Mouse (Mus musculus): ENCODE measurements around the gene Kpna6. TPM values are rescaled to one million over a fixed set of nuclear protein-coding genes. Genes with fewer than 3 reads are reported as not detected.
A peak's percentile ranks its signal among the peaks of the same experiment; 100 is the strongest.

The Kpna6 gene
- polyA plus RNA-seq, 1 experiment from 2014 or later = 16.8 TPM

DNA sequence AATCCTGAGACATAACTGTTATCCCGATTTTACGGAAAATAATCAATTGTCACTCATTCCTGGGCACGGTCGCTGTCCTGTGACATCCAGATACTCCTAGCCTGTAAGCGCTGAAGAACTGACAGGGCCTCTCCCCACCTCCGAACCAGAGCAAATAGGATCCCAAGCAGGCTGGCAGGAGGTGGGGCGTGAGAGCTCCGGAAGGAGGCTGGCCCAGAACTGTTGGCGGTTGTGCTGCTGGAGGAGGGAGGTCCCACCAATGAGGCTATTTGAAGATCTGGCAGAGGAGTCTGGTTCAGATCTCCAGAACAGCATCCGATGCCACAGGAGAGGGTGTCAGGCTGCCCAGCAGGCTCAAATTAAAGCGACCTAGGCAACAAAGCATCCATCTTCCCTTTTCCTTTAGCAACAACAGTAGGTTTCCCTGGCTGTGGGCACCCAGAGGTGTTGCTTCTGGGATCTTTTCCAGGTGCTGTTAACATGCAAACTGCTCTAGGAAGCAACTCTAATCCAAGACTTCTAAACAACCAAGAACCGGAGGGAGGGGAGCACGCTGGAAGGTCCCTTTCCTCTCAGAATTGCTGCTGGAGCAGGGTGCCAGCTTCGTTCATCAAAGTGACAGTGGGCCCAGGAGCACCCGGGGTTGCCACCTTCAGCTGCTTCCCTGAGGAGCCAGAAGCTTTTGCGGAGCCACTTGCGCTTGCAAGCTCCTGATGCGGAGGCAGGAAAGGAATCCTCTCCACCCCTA, 48.1 kb downstream of the Kpna6 start:
- peaks cover 31% of the 10 kb centered on the region for H3K4me1 ChIP-seq (replicated peaks)
- peak overlapping the region; percentile 87 for H3K4me2 ChIP-seq
- H3K9ac ChIP-seq = peak overlapping the region; percentile 86
- H3K27me3 ChIP-seq (replicated peaks) = no peaks in the 10 kb centered on the region
- H3K4me3 ChIP-seq = peak overlapping the region; percentile 79
- H3K27ac ChIP-seq (ENCODE audit: poor library complexity, severe bottlenecking) = peak overlapping the region; percentile 89
- H3K36me3 ChIP-seq = peaks cover 42% of the 10 kb centered on the region
- no peaks in the 10 kb centered on the region for H3K9me3 ChIP-seq (replicated peaks)
- ATAC-seq (ENCODE audit: insufficient number of reproducible peaks, low FRiP score) = peak; percentile 88
- WGBS = 1% methylated on average over 18 of the region's 18 CpGs

DNA sequence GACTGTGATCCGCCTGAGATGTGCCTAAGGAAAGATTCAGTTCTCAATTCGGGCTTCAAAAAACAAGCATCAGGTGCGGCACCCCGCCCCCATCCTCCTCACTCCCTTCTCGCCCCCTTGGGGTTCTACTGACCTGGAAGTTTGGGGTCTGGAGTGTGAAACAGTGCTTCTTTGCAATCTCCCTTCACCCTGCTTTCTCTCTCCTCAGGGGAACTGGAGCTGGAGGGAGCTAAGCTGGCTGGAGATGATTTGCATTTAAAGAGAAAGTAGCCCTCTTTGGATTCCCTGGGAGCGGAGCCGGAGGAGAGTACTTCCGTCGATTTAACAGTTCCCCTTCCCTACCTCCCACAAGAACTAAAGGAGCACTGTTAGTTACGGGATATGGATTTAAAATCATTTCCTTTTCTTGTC, 48.9 kb downstream of the Kpna6 start, which contains the start of gene Ccdc28b:
Gene Ccdc28b (minus strand): TSS at position 267 of the 411 bp plus-strand sequence.
- H3K9me3 ChIP-seq (replicated peaks) = no peaks in the 10 kb centered on the region
- peak within 1 kb of the TSS; percentile 87 for H3K4me2 ChIP-seq
- peak within 1 kb of the TSS; percentile 89 for H3K27ac ChIP-seq (ENCODE audit: poor library complexity, severe bottlenecking)
- WGBS = under 1% methylated on average over 10 of the region's 10 CpGs
- no peaks in the 10 kb centered on the region for H3K27me3 ChIP-seq (replicated peaks)
- peaks cover 31% of the 10 kb centered on the region for H3K4me1 ChIP-seq (replicated peaks)
- 0 out of 2 replicates have a peak, but pooled peaks have one; percentile 30 for ATAC-seq (ENCODE audit: insufficient number of reproducible peaks, low FRiP score)
- peak within 1 kb of the TSS; percentile 79 for H3K4me3 ChIP-seq
- H3K9ac ChIP-seq = peak within 1 kb of the TSS; percentile 86
- peaks cover 34% of the 10 kb centered on the region for H3K36me3 ChIP-seq

DNA sequence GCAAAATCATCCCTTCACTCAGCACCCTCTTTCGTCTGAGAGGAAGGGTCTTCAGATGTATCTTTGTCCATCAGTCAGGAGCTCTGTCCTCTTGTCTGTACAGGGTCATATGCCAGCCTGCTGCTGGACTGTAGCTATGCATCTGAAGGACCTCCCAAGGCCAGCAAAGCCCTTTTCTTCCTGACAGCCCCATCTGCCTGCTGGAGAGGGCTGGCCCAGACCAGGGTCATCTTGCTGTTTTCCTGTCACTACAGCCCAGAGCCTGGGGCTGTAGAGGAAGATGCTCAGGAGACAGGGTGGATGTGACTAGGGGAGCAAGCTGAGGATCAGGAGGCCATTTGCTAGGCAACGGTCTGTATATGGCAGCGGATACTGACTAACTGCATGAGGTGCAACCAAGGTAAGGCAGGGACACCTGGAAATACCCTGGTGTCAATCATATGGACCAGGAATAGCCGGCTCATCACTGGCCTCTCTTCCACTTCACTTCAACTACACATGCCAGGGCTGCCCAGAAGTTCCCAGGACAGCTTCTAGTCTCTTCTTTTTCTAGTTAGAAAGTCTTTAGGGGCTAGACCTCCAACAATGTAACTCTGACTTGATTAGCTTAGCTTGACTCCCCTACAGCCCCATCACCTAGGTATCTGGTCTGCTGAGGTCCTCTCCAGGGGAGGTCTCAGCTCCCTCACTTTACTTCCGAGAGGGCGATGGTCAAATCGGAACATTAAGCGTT, 49.6 kb downstream of the Kpna6 start:
- Histone ChIP-seq H3K9me3 (replicated peaks) (no peaks in the 10 kb centered on the region), H3K27ac (ENCODE audit: poor library complexity, severe bottlenecking) (peak overlapping the region; percentile 89; the same call in 1 of the 2 replicates), H3K27me3 (replicated peaks) (no peaks in the 10 kb centered on the region), H3K4me2 (peak overlapping the region; percentile 87), H3K9ac (peak overlapping the region; percentile 86), H3K36me3 (peaks cover 27% of the 10 kb centered on the region), H3K4me3 (peak overlapping the region; percentile 79), H3K4me1 (replicated peaks) (peaks cover 36% of the 10 kb centered on the region)
- 16% methylated on average over 8 of the region's 8 CpGs for WGBS
- ATAC-seq (ENCODE audit: insufficient number of reproducible peaks, low FRiP score) = no peak

DNA sequence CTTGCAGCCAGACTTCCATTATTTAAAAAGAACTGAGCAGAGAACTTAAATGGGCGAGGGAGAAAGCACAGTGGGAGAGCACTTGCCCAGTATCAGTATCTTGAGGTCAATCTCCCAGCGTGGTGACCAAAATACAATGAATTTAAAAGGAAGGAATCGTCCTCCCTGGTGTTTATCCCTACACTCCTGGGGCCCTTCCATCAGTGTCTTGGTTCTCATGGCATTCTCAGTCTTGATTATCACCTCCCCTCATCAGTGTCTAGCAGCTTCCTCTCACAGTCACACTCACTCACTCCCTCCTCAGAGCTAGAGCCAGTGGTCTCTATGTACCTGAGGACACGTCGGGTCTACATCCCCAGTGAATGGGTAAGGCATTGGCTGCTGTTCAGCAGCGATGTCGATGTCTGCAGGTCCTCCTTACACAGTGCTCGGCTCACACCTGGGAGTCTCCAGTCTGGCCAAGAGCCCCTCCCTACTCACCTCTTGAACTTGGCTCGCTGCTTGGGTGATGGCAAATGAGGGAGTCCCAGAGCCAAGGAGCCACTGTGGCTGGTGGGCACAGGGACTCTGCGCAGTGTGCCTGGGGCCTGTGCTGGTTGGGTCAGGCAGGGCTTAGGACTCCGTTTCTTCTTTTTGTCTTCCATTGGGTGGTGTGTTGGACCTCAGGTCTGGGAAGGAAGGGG, 50.3 kb downstream of the Kpna6 start:
- Histone ChIP-seq H3K27ac (ENCODE audit: poor library complexity, severe bottlenecking) (peak overlapping the region; percentile 67; the same call in 1 of the 2 replicates), H3K27me3 (replicated peaks) (no peaks in the 10 kb centered on the region), H3K9ac (peak overlapping the region; percentile 86), H3K9me3 (replicated peaks) (no peaks in the 10 kb centered on the region), H3K4me3 (peak overlapping the region; percentile 79; the same call in 1 of the 2 replicates), H3K4me1 (replicated peaks) (peaks cover 41% of the 10 kb centered on the region), H3K4me2 (peak overlapping the region; percentile 87), H3K36me3 (peaks cover 21% of the 10 kb centered on the region)
- 69% methylated on average over 11 of the region's 11 CpGs for WGBS
- no peak for ATAC-seq (ENCODE audit: insufficient number of reproducible peaks, low FRiP score)

DNA sequence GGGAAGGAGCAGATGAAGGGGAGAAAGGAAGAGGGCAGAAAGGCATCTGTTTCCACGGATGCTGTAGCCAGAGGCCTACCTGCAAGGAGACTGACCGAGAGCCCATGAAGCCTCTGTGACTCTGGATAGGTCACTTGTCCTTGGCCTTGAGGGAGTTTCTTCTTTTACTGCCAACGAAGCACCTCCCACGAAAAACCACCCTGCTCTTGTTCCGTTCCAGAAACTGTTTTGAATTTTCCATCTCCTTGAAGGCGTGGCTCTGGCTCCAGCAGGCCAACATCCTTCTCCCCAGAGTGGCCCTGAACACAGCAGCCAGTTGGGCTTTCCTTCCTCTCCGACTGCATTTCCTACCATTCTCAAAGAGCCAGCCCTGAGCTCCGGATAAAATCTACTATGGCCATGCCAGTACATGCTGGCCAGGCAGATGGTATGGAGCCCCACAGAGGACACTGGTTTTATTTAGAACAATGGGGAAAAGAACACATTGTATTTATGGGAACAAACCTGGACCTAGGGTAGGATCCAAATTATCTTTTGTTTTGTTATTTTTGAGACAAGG, 51.2 kb downstream of the Kpna6 start:
- peaks cover 41% of the 10 kb centered on the region for H3K4me1 ChIP-seq (replicated peaks)
- no peak for ATAC-seq (ENCODE audit: insufficient number of reproducible peaks, low FRiP score)

DNA sequence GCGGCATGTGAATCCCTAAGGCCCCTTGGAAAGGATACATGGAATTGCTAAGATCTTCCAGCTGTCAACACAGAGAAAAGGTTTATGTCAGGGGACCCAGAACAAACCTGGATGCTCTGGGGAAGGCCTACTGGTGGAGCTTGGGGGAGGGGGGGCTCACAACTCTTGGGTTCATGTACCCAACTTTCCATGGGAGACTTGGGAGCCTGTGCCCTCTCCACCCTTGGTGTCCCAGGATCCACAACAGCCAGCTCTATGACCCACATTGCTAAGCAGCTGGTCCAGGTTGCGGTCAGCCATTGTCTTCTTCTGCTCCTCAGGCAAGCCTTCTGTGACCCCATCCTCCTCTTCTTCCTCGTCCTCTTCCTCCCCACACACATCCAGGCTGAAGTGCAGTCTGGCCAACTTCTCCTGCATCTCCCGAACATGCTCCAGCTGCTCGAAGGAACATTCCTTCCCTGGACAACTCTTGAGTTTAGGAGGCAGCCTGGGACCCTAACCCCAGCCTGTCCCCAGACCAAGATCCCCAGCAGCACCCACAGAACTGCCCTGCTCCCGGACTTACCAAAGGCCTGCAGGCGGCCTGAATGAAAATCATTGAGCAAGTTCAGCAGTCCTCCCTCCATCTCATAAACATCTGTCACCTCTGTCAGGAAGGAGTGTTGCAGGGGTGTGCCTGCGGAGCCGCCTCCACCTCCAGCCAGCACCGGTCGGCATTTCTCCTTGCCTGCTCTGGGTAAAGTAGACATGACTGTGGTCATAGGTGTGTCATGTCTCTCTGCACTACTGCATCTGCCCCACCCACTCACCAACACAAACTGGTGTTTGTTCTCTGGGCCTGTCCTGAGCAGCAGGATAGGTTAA, 51.9 kb downstream of the Kpna6 start:
- 82% methylated on average over 11 of the region's 11 CpGs for WGBS
- H3K9me3 ChIP-seq (replicated peaks) = no peaks in the 10 kb centered on the region
- H3K36me3 ChIP-seq = peaks cover 24% of the 10 kb centered on the region
- peak overlapping the region; percentile 67 for H3K27ac ChIP-seq (ENCODE audit: poor library complexity, severe bottlenecking)
- H3K4me2 ChIP-seq = peak overlapping the region; percentile 25; the same call in 1 of the 2 replicates
- no peaks in the 10 kb centered on the region for H3K27me3 ChIP-seq (replicated peaks)
- H3K4me3 ChIP-seq = no peak overlapping the region
- no peak overlapping the region for H3K9ac ChIP-seq
- no peak for ATAC-seq (ENCODE audit: insufficient number of reproducible peaks, low FRiP score)
- H3K4me1 ChIP-seq (replicated peaks) = peaks cover 38% of the 10 kb centered on the region

More for the DNA sequence above, 51.2 kb downstream of the Kpna6 start:
- no peak overlapping the region for H3K9ac ChIP-seq
- no peak overlapping the region for H3K4me3 ChIP-seq
- peak overlapping the region; percentile 67 for H3K27ac ChIP-seq (ENCODE audit: poor library complexity, severe bottlenecking)
- H3K27me3 ChIP-seq (replicated peaks) = no peaks in the 10 kb centered on the region
- no peaks in the 10 kb centered on the region for H3K9me3 ChIP-seq (replicated peaks)
- H3K36me3 ChIP-seq = peaks cover 21% of the 10 kb centered on the region
- WGBS = 63% methylated on average over 8 of the region's 8 CpGs
- peak overlapping the region; percentile 25; the same call in 1 of the 2 replicates for H3K4me2 ChIP-seq

DNA sequence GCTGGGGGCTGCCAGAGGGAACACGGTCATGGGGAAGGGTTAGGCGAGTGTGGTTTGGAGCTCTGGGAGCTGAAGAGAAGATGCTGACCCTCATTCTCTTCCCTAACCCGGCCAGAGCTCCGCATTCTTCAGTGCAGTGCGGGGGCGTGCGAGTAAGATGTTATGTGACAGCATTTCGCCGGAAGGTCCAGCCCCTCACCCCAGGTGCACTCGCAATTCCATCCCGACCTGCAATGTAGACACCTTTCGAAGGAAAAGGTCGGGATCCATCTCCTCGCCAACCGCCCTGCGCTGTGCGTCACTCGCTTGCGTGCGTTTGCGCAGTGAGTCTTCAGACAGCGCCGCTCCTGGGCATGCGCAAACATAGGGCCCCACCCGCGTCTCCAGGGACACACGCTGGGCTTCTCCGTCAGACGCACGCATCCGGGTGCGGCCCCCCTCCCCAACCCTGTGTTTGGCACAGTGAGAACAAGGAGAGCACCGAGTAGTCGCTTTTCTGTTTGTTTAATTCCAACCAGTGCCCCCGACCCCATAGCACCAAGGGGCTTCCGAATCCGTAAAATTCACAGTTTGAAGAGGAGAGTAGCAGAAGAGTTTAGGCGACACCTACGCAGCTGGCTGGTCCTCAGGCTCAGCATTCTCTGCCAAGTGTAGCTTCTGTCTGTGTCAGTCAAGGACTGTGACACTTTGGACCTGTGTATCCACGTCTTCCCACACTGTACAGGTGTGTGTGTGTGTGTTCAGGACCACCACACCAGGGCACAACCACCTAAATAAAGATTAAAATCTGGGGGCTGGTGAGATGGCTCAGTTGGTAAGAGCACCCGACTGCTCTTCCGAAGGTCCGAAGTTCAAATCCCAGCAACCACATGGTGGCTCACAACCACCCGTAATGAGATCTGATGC, 53.5 kb downstream of the Kpna6 start, which contains the start of gene Iqcc:
Gene Iqcc (minus strand): TSS at position 314 of the 906 bp plus-strand sequence.
- H3K4me1 ChIP-seq (replicated peaks) = peaks cover 29% of the 10 kb centered on the region
- H3K36me3 ChIP-seq = peaks cover 24% of the 10 kb centered on the region
- no peaks in the 10 kb centered on the region for H3K9me3 ChIP-seq (replicated peaks)
- H3K27ac ChIP-seq (ENCODE audit: poor library complexity, severe bottlenecking) = peak within 1 kb of the TSS; percentile 87
- H3K4me3 ChIP-seq = peak within 1 kb of the TSS; percentile 81
- no peaks in the 10 kb centered on the region for H3K27me3 ChIP-seq (replicated peaks)
- peak within 1 kb of the TSS; percentile 89 for H3K4me2 ChIP-seq
- 3% methylated on average over 44 of the region's 44 CpGs for WGBS
- H3K9ac ChIP-seq = peak within 1 kb of the TSS; percentile 92
- ATAC-seq (ENCODE audit: insufficient number of reproducible peaks, low FRiP score) = peak; percentile 90

DNA sequence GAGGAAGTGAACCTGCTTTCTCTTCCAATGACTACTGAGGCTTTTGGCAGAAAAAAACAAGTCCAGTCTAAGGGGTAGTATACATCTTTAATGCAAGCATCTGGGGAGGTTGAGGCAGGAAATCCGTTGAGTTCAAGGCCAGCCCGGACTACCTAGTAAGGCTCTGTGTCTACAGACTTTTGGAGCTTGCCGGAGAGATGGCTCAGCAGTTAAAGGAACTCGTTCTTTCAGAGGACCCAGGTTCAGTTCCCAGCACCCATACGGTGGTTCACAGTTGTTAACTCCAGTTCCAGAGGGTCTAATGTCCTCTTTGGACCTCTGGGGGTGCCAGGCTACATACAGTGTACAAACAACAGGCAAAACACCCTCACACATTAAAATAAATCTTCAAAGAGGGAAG, 54.5 kb downstream of the Kpna6 start:
- no peaks in the 10 kb centered on the region for H3K27me3 ChIP-seq (replicated peaks)
- no peak overlapping the region for H3K27ac ChIP-seq (ENCODE audit: poor library complexity, severe bottlenecking)
- H3K9me3 ChIP-seq (replicated peaks) = no peaks in the 10 kb centered on the region
- ATAC-seq (ENCODE audit: insufficient number of reproducible peaks, low FRiP score) = no peak
- H3K9ac ChIP-seq = peak overlapping the region; percentile 92
- H3K4me3 ChIP-seq = peak overlapping the region; percentile 81
- peak overlapping the region; percentile 89 for H3K4me2 ChIP-seq
- peaks cover 24% of the 10 kb centered on the region for H3K36me3 ChIP-seq
- 92% methylated on average over 5 of the region's 5 CpGs for WGBS
- peaks cover 29% of the 10 kb centered on the region for H3K4me1 ChIP-seq (replicated peaks)

DNA sequence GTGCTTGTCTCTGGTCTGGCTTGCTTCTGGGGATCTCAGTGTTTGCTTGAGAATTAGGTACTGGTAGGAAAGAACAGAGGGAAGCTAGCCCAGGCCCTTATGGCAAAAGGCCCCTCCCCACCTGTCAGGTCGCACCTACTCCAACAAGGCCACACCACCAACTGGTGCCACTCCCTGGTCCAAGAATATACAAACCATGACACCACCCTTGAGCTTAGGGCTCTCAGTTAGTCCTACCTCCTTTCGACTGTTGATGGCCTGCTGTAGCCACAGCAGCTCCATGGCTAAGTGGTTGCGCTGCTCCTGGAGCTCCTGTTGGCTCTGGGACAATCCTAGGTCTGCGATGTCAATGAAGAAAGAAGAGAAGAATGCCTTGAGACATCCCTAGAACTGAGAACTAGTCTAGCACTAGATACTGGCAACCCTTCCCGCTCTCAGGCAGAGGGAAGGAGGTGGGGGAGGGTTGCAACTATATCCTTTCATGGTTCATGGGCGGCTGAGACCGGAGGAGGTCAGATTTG, 55.4 kb downstream of the Kpna6 start:
- Histone ChIP-seq H3K36me3 (peaks cover 24% of the 10 kb centered on the region), H3K9ac (no peak overlapping the region), H3K27me3 (replicated peaks) (no peaks in the 10 kb centered on the region), H3K4me3 (no peak overlapping the region), H3K27ac (ENCODE audit: poor library complexity, severe bottlenecking) (no peak overlapping the region), H3K4me2 (no peak overlapping the region), H3K9me3 (replicated peaks) (no peaks in the 10 kb centered on the region), H3K4me1 (replicated peaks) (peaks cover 21% of the 10 kb centered on the region)
- WGBS = 90% methylated on average over 7 of the region's 7 CpGs
- no peak for ATAC-seq (ENCODE audit: insufficient number of reproducible peaks, low FRiP score)
